Mouse (Mus musculus) MN1 (cell line): ENCODE results near the gene Sgpl1.
"Not testable (repeated sequence)": the region's sequence is repeated elsewhere in the genome, so short reads cannot be mapped to it uniquely, and the experiment has no call there.

Experiments
- DNase-seq: peaks from one replicate; pipeline ENCODE4 v3.0.0-alpha.2; 2016; ENCODE audit warnings: low spot score

Gene Sgpl1

DNA sequence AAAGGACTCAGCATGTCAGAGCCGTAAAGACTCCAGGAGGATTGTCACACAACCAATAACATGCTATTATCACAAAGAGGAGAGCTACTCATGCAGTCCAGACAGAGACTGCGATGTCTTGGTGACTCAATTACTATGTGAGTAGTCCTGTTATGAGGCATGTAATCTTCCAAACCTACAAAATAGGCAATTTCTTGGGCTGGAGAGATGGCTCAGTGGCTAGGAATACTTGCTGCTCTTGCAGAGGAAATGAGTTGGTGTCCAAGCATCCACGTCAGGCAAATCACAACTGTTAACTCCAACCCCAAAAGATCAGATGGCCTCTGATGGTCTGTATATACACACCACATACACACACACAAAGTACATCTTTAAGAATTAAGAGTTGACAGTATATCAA, 8.1 kb upstream of the Sgpl1 start:
- no peak for DNase-seq

DNA sequence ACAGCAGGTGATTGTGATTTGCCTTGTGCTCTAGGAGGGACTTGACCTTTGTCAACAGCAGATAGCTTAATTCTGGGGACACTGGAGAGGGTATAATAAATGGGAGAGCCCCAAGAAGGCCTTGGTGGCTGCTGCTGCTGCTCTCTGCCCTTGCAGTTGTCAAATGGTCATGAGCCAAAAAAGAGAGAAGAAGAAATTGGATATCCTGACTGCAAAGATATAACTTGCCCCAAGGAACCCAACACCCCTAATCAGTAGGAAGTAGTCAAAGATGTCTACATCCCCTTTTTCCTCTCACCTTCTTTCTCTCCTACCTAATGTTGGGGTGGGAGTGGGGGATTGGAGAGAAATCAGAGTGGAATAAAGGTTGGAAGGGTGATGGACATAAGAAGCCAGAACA, 4.6 kb upstream of the Sgpl1 start:
- DNase-seq, result no peak

DNA sequence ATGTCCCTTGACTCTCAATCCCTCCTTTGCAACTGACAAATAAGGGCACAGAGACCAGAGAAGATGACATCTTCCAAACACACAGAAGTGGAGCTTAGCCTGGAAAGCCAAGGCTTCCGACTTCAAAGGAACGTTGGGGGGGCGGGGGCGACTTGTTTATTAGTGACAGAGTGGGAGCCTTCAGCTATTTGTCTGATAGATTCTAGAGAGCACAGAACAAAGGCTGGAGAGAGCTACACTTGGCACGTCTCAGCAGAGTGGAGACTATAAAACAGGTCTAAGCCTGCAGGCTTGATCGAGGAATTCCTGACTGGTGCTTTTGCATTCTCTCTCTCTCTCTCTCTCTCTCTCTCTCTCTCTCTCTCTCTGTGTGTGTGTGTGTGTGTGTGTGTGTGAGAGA, 3.1 kb upstream of the Sgpl1 start:
- no peak for DNase-seq

DNA sequence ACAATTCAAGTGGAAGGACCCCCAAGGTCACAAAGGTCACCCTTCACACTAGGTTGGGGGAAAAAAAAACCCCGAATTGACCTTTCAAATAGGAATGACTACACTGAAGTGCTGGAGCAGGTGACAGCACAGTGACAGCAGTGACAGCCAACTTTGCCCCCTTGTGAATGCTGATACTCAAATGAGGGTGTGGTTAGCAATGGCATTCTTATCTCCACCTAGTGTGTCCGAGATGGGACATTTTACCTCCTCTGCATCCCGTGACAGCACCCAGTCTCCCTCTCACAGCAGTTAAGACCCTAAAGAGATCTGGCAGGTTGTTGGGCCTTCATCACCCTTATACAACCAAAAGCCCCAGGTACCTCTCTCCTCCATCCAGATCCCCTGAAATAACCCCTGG, 2.0 kb upstream of the Sgpl1 start:
- no peak for DNase-seq

DNA sequence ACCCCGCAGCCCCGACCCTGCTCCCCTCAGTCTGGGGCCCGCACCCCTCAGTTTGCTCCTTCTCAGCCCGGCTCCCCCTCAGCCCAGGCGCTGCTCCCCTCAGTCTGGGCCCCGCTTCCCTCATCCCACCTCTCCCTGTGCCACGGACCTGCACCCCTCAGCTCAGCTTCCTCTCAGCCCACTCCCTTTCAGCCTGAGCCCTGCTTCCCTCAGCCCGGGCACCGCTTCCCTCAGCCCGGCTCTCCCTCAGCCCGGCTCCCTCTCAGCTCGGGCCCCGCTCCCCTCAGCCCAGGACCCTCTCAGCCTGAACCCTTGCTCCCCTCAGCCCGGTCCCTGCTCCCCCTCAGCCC, 721 bp downstream of the Sgpl1 start:
- DNase-seq, result no peak

DNA sequence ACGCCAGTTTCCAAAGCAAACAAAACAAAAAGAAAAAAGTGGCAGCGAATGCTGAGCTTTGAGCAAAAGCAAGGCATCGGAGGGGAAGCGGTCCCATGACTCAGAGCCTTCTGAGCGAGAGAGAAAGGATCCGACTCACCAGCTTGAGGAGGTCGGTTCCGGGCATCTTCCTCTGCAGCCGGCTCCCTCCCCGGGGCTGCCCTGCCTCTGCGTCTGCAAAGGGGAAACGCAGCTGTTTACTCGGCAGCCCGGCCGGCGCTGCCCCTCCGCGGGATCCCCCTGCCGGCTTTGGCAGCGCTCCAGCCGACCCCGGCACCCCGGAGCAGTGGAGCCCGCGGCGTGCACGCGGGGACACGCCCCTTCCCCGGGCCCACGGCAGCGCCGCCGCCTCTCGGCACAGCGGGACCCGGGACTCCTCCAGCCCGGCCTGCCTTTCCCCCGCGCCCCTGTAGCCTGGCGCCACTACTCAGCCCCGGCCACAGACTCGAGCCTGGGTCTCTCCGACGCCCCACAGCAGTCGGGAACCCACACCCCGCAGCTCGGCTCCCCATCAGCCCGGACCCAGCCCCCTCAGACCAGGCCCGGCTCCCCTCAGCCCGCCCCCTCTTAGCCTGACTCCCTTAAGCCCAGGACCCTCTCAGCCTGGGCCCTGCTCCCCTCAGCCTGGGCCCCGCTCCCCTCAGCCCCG, 1.2 kb downstream of the Sgpl1 start:
- peak; percentile 67 for DNase-seq

DNA sequence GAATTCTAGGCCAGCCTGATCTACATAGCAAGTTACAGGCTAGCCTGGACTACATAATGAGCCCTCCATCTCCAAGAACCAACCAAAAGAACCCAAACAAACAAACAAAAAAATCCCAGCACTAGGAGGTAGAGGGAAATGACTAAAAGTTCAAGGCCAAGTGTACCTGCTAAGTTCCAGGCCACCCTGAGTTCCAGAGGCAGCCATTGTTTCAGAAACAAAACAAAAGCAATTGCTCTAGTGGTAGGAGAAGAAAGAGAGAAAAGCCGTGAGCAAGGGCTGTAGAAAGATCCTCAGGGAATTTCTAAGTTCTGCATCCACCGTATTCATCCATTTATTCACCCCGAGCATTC, 1.8 kb downstream of the Sgpl1 start:
- no peak for DNase-seq

DNA sequence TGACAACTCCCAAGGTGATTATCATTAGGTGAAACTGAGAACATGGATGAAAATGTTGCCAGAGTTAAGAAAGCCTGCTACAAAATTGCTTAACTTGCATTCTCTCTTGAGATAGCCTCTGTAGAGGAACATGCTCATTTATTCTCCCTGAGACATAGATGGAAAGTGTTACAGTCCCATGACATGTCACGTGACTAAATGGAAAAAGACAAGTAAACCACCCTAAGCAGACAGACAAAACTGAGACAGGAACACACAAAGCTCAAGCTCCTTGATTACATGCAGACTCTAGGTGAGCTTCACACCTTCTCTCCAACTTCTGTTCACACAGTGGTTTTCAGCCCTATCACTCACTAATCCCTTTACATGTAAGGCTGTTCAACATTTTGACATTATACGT, 4.2 kb downstream of the Sgpl1 start:
- no peak for DNase-seq

DNA sequence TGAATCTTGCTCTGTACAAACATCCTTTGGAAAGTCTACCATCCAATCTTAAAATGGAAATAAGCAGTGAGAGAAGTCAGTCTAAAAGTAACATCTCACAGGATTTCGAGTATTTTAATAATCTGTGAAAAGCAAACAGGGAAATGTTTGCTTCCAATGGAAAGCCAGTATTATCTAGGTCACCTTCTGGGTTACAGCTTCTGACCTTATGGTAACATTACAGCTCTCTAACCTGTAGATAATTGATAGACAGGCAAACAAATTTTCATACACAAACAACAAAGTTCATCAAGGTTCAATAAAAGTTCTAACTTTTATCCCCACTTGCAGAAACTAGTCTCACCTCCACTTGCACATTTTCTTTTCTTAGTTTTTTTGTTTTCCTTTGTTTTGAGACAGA, 9.9 kb downstream of the Sgpl1 start:
- DNase-seq, result no peak

DNA sequence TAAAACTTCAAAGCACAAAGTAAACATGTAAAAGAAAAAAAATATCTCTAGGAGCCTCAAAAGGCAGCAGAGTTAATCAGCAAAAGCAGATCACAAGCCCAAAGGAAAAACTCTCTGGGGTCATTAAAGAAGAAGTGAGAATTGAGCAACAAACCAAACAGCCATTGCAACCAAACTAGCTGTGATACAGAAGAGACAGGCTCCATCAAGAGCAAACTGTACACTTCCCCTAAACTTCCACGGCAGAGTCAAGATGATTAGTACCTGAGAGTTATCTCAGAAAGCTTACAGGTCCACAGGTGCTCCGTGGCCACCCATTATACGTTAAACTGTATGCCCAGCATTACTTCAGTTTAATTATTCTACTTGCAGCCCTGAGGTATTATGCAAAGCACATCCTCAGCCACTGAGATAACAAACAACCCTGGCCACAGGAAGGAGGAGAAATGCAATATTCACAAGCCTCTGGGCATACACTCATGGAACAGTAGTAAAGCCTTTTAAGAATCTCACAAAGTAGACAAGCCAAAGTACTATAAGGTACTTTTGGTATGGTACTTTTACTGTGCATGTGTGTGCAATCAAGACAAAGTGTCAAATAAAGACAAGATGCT, 12.2 kb downstream of the Sgpl1 start:
- no peak for DNase-seq

DNA sequence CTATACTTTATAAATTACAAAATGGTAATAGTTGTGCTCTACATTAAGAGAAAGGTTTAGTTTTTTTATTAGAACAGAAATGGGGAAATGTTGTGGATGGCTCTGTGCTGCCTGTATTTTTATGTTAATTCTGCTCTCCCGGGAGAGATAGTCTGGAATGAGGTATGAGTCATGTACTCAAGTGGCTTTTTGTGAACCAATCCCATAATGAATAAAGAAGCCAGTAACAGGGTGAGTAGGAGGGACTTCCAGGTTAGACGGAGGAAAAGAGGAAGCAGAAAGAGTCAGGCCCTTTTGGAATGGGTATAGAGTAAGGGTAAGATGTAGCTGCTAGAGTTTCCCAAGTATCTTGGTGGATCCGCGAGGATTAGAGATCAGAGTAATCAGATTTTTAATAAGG, 13.5 kb downstream of the Sgpl1 start:
- peak; percentile 17 for DNase-seq

DNA sequence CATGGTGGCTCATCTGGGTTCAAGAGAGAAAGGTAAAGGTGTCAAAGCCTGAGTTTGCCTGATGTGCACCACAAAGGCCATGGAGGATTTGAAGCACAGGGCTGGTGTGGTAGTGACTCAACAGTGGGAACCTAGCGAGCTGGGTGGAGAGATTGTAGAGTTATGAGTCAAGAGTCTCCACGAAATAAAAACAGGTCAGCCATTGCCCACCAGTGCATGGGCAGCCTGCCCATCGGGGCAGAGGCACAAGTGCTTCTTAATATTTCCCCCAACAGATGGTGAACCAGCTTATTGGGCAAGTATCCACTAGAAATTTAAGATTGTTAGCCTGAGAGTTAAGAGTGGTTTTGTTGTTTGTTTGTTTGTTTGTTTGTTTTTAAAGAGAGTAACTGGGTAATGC, 16.5 kb downstream of the Sgpl1 start:
- DNase-seq, result no peak

DNA sequence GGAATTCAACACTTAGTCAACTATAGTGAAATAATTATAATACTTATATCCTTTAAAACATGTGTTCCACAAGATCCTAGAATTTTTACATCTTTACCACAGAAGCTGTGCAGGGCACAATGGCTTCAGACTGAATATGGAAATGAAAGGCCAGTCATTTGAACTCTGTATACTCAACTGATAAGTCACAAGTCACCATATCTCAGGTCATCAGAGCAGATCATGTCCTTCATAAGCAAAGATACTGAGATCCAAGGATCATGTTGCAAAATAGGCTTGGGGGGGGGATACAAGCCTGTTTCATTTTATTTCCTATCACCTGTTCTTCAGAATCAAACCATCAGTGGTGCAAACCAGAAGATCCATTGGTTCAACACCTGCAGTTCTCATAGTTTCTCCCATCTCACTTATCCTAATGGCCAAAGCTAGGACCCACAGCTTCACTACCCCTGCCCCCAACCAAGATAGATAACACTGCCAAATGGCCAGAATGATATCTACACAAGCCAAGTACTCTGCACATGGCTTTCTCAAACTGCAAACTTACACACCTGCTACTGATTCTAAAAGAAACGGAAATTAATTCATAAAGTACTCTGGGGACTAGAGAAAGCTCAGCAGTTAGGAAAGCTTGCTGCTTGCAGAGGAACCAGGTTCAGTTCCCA, 18.7 kb downstream of the Sgpl1 start:
- DNase-seq, result no peak

DNA sequence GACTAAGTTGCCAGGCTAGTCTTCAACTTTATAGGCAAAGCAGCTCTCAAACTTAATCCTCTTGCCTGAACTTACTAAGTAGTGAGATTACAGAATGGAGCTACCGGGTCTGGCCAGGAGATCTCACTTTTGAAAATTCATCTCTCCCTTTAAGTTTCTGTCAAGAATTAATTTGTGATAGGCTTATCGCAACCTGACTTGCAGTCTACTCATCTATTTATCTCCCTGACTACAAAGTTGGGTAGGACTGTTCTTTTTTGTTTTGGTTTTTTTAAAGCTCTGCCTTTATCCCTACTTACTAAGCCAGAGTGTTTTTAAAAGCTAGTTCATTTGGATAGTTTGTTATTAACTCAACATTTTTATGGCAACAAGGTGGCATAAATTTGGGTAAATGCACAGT, 23.0 kb downstream of the Sgpl1 start:
- no peak for DNase-seq

DNA sequence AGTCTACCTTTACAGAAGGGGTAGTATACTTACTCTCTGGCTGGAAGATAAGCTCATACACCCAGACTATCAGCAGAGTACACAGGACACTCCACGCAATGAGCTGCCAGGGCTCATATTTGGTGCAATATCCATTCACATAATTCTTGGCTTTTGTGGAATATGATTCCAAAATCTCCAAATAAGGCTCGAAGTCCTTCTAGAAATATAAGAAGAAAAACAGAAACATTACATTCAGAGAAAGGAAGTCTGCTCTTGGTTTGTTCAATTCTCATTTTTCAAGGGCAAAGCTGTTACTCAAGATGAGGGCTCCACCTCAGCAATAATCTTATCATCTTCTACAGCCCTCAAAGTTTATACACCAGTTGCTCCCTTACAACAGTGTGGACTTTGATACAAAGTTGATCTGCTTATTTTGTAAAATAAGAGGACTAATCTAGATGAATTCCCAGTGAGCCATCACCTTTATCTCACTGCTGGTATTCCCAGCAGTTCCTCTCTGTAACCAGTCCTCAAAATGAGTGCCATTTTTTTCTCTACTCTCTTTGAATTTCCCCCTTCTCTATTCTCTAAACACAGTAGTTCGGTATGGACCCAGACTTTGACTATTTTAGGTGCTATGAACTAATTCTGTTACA, 24.1 kb downstream of the Sgpl1 start:
- DNase-seq, result no peak

DNA sequence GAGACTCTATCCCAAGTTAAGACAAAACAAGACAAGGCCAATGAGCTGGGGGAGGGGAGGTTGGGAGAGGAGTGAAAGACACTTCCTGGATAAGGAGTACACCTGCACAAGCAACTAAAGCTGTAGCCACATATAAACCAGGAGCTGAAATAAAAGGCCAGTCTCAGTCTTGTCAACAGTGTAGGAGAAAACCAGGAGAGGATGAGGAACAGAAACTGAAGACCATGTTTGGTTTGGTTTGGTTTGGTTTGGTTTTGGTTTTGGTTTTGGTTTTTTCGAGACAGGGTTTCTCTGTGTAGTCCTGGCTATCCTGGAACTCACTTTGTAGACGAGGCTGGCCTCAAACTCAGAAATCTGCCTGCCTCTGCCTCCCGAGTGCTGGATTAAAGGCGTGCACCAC, 25.8 kb downstream of the Sgpl1 start:
- not testable (repeated sequence) for DNase-seq

DNA sequence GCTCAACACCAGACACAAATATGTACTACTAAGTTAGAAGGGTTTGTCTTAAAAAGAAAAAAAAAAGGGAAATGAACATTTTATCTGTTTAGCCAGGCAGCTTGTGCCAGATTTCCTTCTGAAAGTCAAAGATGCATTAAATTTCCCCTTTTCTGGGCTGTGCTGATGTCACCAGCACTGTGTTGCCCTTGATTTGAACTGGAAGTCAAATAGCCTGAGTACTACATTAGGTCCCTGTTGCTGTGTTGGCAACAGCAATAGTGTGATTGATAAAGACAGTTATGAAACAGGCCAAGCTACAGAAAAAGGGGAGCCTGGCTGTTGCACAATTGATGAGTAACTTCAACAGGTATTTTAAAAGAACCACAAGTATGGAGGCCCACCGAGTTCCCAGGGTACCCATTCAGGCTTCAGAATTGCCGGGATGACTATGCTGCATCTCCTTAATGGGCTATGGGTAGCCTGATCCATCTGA, 33.2 kb downstream of the Sgpl1 start:
- DNase-seq, result no peak

DNA sequence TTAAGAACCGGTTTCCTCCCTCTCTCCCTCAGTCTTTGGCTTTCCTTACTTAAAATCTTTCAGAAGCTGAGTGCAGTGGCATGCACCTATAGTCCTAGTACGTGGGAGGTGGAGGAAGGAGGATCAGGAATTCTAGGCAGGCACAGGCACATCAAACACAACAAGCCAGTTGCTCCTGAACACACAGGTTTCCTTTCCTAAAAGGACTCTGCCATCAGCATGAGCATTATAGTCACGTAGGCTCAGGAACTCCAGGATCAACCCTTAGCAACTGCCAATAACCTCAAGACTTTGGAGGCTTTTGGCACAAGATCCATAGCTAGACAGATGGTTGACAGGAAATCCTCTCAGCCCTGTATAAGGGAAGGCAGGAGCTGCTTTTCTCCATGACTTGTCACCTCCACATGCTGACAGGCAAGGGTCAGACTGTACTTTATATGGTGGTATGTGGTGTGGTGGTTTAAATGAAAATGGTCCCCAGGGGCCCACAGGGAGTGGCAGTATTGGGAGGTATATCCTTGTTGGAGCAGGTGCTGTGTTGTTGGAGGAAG, 43.9 kb downstream of the Sgpl1 start:
- no peak for DNase-seq

DNA sequence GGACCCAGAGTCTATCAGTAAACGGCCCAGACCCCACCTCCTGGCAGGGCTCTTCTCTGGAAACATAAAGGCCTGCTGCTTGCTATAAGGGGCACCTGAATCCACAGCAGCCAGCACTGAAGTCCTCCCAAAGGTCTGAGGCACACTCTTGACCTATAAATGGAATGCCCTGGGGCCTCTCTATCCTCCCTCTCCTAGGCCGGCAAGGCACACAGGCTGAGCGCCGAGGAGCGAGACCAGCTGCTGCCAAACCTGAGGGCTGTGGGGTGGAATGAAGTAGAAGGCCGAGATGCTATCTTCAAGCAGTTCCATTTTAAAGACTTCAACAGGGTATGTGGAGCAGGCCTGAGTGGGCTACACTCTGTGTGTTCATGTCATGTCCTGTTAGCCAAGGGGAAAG, 55.6 kb downstream of the Sgpl1 start:
- no peak for DNase-seq

DNA sequence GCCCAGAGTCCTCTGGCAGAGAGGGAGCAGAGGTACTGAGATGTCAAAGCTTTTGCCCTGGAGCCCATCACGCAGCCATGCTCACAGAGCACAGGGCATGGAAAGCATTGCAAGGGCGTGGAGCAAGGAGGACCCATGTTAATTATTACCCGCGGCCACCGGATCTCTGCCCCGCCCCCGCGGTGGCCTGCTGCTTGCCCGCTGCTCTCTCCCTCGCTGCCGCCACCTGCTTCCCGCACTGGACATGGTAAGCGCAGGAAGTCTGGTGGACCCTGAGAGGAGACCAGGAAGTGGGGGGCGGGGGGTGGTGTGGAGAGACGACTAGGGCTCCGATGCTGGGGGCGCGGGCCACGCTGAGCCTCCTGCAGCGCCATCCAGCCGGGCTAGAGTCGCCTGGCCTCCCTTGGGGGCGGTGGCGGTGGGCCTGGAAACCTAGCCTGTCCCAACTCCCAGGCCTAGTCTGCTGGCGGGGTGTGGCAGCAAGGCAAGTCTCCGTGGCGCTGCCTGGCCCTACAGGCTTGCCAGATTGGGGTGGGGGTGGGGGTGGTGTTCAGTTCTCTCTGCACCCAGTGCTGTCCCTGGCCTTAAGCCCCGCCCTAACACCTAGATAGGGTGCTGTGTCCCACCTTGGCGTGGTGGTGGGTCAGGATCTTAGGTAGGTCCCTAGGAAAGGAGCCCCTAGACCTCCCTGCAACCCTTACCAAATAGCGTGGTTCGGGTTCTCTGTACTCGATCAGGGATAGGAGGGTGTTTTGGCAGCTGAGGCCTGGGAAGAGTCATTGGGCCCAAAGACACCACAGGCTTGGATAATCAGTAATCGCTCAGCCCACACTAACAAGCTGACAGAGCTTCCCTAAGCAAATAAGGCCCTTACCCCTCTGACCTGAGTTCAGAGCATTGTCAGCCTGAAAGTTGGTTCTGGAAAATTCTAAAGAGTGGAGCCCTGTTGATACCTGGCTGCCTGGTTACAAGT, 58.0 kb downstream of the Sgpl1 start, which contains the start of gene Pcbd1:
Gene Pcbd1, plus strand, starts transcription at position 162 of the 973 bp plus-strand sequence.
- peak; percentile 84 for DNase-seq

DNA sequence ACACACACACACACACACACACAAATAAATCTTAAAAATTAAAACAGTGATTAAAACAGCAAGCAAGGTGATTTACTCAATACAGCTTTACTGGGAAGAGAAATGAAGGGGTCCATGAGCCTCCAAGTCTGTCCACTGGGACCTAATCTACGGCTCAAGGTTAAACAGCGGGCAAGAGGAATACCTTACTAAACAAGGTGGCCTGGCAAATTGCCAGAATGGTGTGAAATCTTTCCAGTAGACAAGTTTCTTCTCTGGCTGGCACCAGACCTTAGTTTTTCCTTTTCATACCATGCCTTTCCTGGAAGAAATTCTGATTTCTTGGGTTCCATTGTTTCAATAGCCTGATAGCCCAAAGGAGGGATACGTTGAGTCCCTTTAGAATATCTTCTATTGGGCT, 59.0 kb downstream of the Sgpl1 start:
- DNase-seq, result no peak

DNA sequence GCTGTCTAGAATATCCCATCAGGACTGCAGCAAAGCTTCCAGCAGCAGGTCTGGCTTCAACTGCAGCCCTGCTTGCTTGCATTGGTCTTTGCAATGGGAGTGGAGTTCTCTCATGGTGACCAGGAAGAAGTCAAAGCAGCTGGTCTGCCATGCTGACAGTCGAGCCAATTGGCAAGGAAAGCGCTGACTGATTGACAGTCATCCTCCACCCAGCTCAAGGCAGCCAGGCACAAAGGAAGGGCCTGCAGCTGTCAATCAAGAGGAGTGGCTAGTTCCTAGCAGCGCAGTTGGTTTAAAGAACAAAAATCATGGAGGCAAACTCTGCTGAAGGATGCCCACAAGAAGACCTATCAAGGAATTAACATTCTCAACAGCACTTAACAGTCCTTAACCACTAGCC, 61.0 kb downstream of the Sgpl1 start:
- DNase-seq, result no peak
